Mouse (Mus musculus) lung, adult 2 months (tissue): ENCODE results near the gene Cstb.

Source experiments
- CTCF ChIP-seq: fragments of 200-500 bp; IDR thresholded peaks from 2 replicates; pipeline ENCODE4 v1.5.1; 2011; ENCODE audit warnings: mild to moderate bottlenecking, low read length, control low read depth; ENCODE audit not compliant: insufficient read depth
- POLR2A ChIP-seq: fragments of 200-500 bp; IDR thresholded peaks from 2 replicates; pipeline ENCODE4 v1.6.1; 2011; ENCODE audit warnings: low read depth, mild to moderate bottlenecking, control low read depth, low read length, borderline replicate concordance; ENCODE audit errors: extremely low read depth

DNA sequence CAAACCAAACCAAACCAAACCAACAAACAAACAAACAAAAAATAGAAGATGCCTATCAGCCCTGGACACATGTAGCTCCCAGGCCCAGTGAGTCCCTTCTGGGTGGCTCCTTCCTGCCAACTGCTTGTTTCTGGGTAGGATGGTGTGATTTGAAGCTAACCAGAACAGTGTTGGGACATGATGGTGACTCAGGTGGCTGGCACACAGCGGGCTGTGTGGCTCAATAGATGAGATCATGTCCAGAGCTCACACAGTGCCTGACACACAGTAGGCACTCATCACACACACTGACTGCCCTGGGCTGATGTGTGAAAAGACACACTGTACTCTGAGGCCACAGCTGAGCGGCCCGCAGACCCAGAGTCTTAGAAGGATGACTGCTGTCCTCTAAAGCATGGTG, 20.7 kb downstream of the Cstb start:
- TF ChIP-seq CTCF (no peak), POLR2A (no peak)
